Mouse (Mus musculus) olfactory bulb, adult 2 months (tissue): ENCODE measurements around the gene Kirrel3.

Experiments
- CTCF ChIP-seq: fragments of 200-500 bp; IDR thresholded peaks from 2 replicates; pipeline ENCODE4 v1.5.1; 2012; ENCODE audit warnings: low read depth, mild to moderate bottlenecking, low read length, moderate library complexity; ENCODE audit not compliant: insufficient read depth
- POLR2A ChIP-seq: fragments of 200-500 bp; IDR thresholded peaks from 2 replicates; pipeline ENCODE4 v1.6.1; 2012; ENCODE audit warnings: mild to moderate bottlenecking, low read depth, low read length, moderate library complexity; ENCODE audit not compliant: insufficient read depth

GRCm38 (mm10) chr9:34459968-34460367 lies 25.7 kb upstream of the Kirrel3 start:
- TF ChIP-seq POLR2A (no peak), CTCF (no peak)
